Mouse (Mus musculus): ENCODE data around the gene Abcc12.

The Abcc12 gene

GRCm38 (mm10) chr8:86580458-86580857 is at the start of gene Abcc12:
Gene Abcc12, minus strand, starts transcription at chr8:86580686.
- no peak for DNase-seq (ENCODE audit: low read depth, low spot score)

GRCm38 (mm10) chr8:86630212-86630611 is 49.7 kb upstream of the Abcc12 start:
- DNase-seq (ENCODE audit: low read depth, low spot score) = no peak

- DNase-seq (ENCODE audit: low read depth, low spot score) = no peak
Observed at GRCm38 (mm10) chr8:86624915-86625314, 44.4 kb upstream of the Abcc12 start.

- peak; percentile 92 for DNase-seq (ENCODE audit: low read depth, low spot score)
Observed at GRCm38 (mm10) chr8:86623911-86624731, 43.6 kb upstream of the Abcc12 start, which contains the start of gene Lonp2. Gene Lonp2, plus strand, starts transcription at chr8:86624043.

- no peak for DNase-seq (ENCODE audit: low read depth, low spot score)
Observed at GRCm38 (mm10) chr8:86623551-86623910, 43.0 kb upstream of the Abcc12 start.

- no peak for DNase-seq (ENCODE audit: low read depth, low spot score)
Observed at GRCm38 (mm10) chr8:86617759-86618387, 37.4 kb upstream of the Abcc12 start.

- DNase-seq (ENCODE audit: low read depth, low spot score) = no peak
Observed at GRCm38 (mm10) chr8:86615095-86615769, 34.7 kb upstream of the Abcc12 start.

GRCm38 (mm10) chr8:86613798-86614197 is 33.3 kb upstream of the Abcc12 start:
- DNase-seq (ENCODE audit: low read depth, low spot score) = no peak

GRCm38 (mm10) chr8:86604676-86605075 is 24.2 kb upstream of the Abcc12 start:
- DNase-seq (ENCODE audit: low read depth, low spot score) = no peak

GRCm38 (mm10) chr8:86603174-86603573 is 22.7 kb upstream of the Abcc12 start:
- no peak for DNase-seq (ENCODE audit: low read depth, low spot score)

- DNase-seq (ENCODE audit: low read depth, low spot score) = no peak
Observed at GRCm38 (mm10) chr8:86600311-86600710, 19.8 kb upstream of the Abcc12 start.

- no peak for DNase-seq (ENCODE audit: low read depth, low spot score)
Observed at GRCm38 (mm10) chr8:86599299-86599698, 18.8 kb upstream of the Abcc12 start.

- DNase-seq (ENCODE audit: low read depth, low spot score) = no peak
Observed at GRCm38 (mm10) chr8:86597681-86598080, 17.2 kb upstream of the Abcc12 start.

GRCm38 (mm10) chr8:86595671-86596070 is 15.2 kb upstream of the Abcc12 start:
- no peak for DNase-seq (ENCODE audit: low read depth, low spot score)

GRCm38 (mm10) chr8:86594159-86594796 is 13.8 kb upstream of the Abcc12 start:
- DNase-seq (ENCODE audit: low read depth, low spot score) = no peak

- DNase-seq (ENCODE audit: low read depth, low spot score) = no peak
Observed at GRCm38 (mm10) chr8:86593099-86593498, 12.6 kb upstream of the Abcc12 start.

GRCm38 (mm10) chr8:86588338-86588737 is 7.9 kb upstream of the Abcc12 start:
- no peak for DNase-seq (ENCODE audit: low read depth, low spot score)

GRCm38 (mm10) chr8:86586642-86587041 is 6.2 kb upstream of the Abcc12 start:
- DNase-seq (ENCODE audit: low read depth, low spot score) = no peak

GRCm38 (mm10) chr8:86586058-86586457 is 5.6 kb upstream of the Abcc12 start:
- DNase-seq (ENCODE audit: low read depth, low spot score) = no peak

- peak; percentile 52 for DNase-seq (ENCODE audit: low read depth, low spot score)
Observed at GRCm38 (mm10) chr8:86585532-86585931, 5.0 kb upstream of the Abcc12 start.

- peak; percentile 45 for DNase-seq (ENCODE audit: low read depth, low spot score)
Observed at GRCm38 (mm10) chr8:86585118-86585517, 4.6 kb upstream of the Abcc12 start.

- DNase-seq (ENCODE audit: low read depth, low spot score) = no peak
Observed at GRCm38 (mm10) chr8:86581921-86582331, 1.4 kb upstream of the Abcc12 start.

Data from retina, adult 2 months (tissue).